Comparison of ENCODE assay signal across 8 mouse cellular contexts in genomic region chr2:49811871-49812363, GRCm38 (mm10). TPM values are rescaled to one million over a fixed set of nuclear protein-coding genes. Genes with fewer than 3 reads are reported as not detected.
DNase-seq lines count a peak whose midpoint lies in the region; ATAC-seq lines count a peak whose summit lies in the region.

No protein-coding gene starts in this region.

- ATAC-seq in erythroid progenitor cell, adult 5-6 weeks (replicated peaks; ENCODE audit: low FRiP score, poor library complexity, severe bottlenecking): no peak

- peak; percentile 72 for DNase-seq in urinary bladder, postnatal 14 days (ENCODE audit: low spot score)
- DNase-seq in urinary bladder, adult 2 months (ENCODE audit: low spot score): no peak
- peak; percentile 47 to 56 for DNase-seq in cerebellum, adult 18-20 months
- peak; percentile 61 for DNase-seq in kidney, postnatal 10 days
- peak; percentile 30 for DNase-seq in retina, embryonic 14.5 days (ENCODE audit: low spot score)
- no peak for DNase-seq in natural killer cell, adult 2 months (ENCODE audit: low spot score in 2 of 2)
- DNase-seq in thymus, postnatal 10 days (ENCODE audit: low spot score in 2 of 2): no peak

RNA-seq across cellular contexts. Expression of gene Lypd6b, which starts 24.4 kb away (rescaled TPM):
- 6.8 and 7.7 TPM in 2 replicates for polyA plus RNA-seq in urinary bladder, adult 2 months (2012; rRNA removed)
- 0.42 and 0.72 TPM in 2 replicates for total RNA-seq in erythroid progenitor cell, adult 5-6 weeks (2015; ENCODE audit: low replicate concordance)
- total RNA-seq in erythroid progenitor cell, adult 5-6 weeks (2017; ENCODE audit: low replicate concordance): 0.51 TPM in 1 of 2 replicates, not detected in the other

Comparison
In these comparisons a context has a peak if more than half of its experiments do, and no peak if none do; other contexts are left out.
1. DNase-seq: peak in urinary bladder, postnatal 14 days (single experiment), cerebellum, adult 18-20 months (2 of 2), kidney, postnatal 10 days (single experiment) and retina, embryonic 14.5 days (single experiment); none in urinary bladder, adult 2 months (single experiment), natural killer cell, adult 2 months (0 of 2) and thymus, postnatal 10 days (0 of 2).